Mouse (Mus musculus) liver, embryonic 13.5 days (tissue): ENCODE measurements around the gene Spata6. TPM values are rescaled to one million over a fixed set of nuclear protein-coding genes. Genes with fewer than 3 reads are reported as not detected.

Source experiments
- ATAC-seq: fragments of 200-750 bp; cut with Nextera tagmentation; 2 replicates; pipeline ENCODE4 v1.8.0; 2017; ENCODE audit warnings: low read depth, mild to moderate bottlenecking, moderate number of reproducible peaks, moderate library complexity
- DNase-seq: peaks from one replicate; pipeline ENCODE4 v3.0.0; 2022
- H3K27ac ChIP-seq: fragments of 300-500 bp; sonication (generic); 2 replicates; pipeline ENCODE4 v1.5.1; 2015; ENCODE audit warnings: moderate library complexity, mild to moderate bottlenecking, inconsistent platforms
- H3K27me3 ChIP-seq: fragments of 300-500 bp; sonication (generic); 2 replicates; pipeline ENCODE4 v1.6.1; 2015; ENCODE audit warnings: mild to moderate bottlenecking, inconsistent platforms
- H3K36me3 ChIP-seq: fragments of 300-500 bp; sonication (generic); 2 replicates; pipeline ENCODE4 v1.6.1; 2015; ENCODE audit warnings: mild to moderate bottlenecking, inconsistent platforms
- H3K4me1 ChIP-seq: fragments of 300-500 bp; sonication (generic); replicated peaks from 2 replicates; pipeline ENCODE4 v1.6.1; 2015; ENCODE audit warnings: inconsistent platforms
- H3K4me2 ChIP-seq: fragments of 300-500 bp; sonication (generic); 2 replicates; pipeline ENCODE4 v1.6.1; 2015; ENCODE audit warnings: inconsistent platforms, mild to moderate bottlenecking, moderate library complexity
- H3K4me3 ChIP-seq: fragments of 300-500 bp; sonication (generic); replicated peaks from 2 replicates; pipeline ENCODE4 v1.5.1; 2015; ENCODE audit warnings: mild to moderate bottlenecking, inconsistent platforms
- H3K9ac ChIP-seq: fragments of 300-500 bp; sonication (generic); 2 replicates; pipeline ENCODE4 v1.6.1; 2015; ENCODE audit warnings: mild to moderate bottlenecking, inconsistent platforms
- H3K9me3 ChIP-seq: fragments of 300-500 bp; sonication (generic); replicated peaks from 2 replicates; pipeline ENCODE4 v1.6.1; 2016; ENCODE audit warnings: inconsistent platforms
- WGBS: fragments of 180-500 bp; shearing (Covaris S2); methylation state at CpG from one replicate; pipeline ENCODE4 v1.1.7; 2015; ENCODE audit not compliant: insufficient replicate concordance; 5-methylcytosine and 5-hydroxymethylcytosine counted together
- polyA plus RNA-seq: library from polyadenylated mRNA; unstranded; fragments of >200 nt; fragmentation: Nextera tagmentation; extraction: Ambion mirVana; gene quantifications from 2 replicates; pipeline ENCODE4 v1.2.1, GENCODE M21; 2015

Gene Spata6
- 3.3 and 5.2 TPM in 2 replicates for polyA plus RNA-seq

DNA sequence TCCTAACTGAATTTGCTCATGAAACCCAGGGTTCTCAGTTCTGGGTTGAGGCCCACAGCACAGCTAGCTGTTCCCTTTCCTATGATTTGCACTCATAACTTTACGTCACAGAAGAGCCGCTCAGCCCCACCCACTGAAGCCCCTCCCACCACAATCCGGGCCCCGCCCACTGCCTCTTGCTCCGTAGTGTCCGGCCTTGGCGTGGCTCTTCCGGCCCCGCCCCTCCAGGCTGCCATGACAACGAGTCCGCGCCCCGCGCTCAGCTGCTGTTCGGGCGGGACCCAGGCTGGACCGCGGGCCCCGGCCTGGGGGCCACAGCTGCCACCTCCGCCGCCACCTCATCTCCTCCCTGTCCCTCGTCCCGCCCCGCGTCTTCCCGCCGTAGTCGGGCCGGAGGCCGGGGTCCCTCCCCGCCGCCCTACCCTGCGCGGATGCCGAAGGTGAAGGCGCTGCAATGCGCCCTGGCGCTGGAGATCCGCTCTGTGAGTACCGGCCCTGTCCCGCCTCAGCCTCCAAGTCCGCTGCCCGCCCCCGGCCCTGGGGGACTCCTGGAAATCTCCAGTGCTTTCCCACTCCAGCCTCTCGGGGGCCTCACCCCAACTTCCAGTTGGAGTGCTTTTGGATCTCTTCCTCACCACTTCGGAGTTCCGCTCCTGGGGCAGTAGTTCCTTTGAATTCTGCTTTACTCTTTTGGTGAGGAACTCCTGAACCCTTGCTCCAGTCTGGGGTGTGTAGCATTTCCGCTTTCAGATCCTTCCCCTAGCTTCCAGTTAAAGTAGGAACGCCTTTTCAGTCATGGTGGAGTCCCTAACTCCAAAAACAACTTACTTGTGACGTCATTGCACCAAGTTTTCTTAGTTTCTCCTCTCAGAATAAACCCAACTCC, at the start of gene Spata6:
Gene Spata6, plus strand, starts transcription at position 209 of the 886 bp plus-strand sequence.
- no peaks in the 10 kb centered on the region for H3K36me3 ChIP-seq
- DNase-seq (peak; percentile 76), ATAC-seq (peak; percentile 97)
- H3K4me3 ChIP-seq: peak within 1 kb of the TSS; percentile 73
- no peaks in the 10 kb centered on the region for H3K9me3 ChIP-seq
- no peaks in the 10 kb centered on the region for H3K27me3 ChIP-seq
- peak within 1 kb of the TSS; percentile 61 for H3K27ac ChIP-seq
- H3K4me1 ChIP-seq: peaks cover 17% of the 10 kb centered on the region
- peak within 1 kb of the TSS; percentile 85 for H3K4me2 ChIP-seq
- peak within 1 kb of the TSS; percentile 76 for H3K9ac ChIP-seq
- under 1% methylated on average over 50 of the region's 50 CpGs for WGBS

DNA sequence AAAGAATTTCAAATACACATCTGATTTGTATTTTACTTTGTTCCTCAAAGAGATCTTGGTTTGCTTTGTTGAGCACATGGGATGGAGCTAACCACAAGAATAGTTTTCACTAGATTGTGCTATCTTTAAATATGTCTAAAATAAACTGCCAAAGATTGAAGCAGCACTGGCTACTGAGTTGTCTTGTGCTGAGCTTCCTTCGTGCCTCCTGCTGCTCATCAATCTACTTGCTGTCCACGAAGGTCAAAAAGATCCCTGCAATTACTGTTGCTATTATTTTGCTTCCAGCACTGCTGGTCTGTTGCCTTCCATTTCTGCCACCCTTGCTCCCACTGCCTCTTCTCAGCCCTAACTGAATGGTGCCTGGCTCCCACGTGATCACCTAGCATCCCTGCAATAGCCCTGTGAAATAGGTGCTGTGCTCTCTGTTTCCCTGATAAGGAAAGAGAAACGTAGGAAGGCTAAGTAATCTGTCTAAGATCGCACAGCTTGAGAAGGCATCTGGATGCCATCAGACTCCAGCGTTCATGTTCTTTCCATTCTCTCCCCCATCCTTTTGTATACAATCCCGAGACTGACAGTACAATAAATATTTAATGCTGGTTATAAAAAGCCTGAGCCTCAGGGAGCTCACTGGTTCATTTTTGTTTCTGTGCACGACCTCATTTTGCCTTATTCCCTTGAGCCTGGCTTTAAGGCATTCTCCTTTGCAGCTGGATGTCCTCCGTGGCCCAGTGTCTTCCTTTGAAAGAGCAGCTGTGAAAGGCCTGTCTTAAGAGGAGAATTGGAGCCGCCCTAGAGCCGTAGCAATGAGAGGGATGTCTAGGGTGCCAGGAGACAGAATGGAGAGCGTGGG, 49.0 kb upstream of the Spata6 start:
- Histone ChIP-seq H3K36me3 (no peaks in the 10 kb centered on the region), H3K9ac (no peak overlapping the region), H3K9me3 (no peaks in the 10 kb centered on the region), H3K27me3 (no peaks in the 10 kb centered on the region), H3K27ac (no peak overlapping the region), H3K4me1 (peaks cover 18% of the 10 kb centered on the region), H3K4me3 (no peak overlapping the region), H3K4me2 (no peak overlapping the region)
- ATAC-seq (no peak), DNase-seq (no peak)
- WGBS: 43% methylated on average over 12 of the region's 12 CpGs

DNA sequence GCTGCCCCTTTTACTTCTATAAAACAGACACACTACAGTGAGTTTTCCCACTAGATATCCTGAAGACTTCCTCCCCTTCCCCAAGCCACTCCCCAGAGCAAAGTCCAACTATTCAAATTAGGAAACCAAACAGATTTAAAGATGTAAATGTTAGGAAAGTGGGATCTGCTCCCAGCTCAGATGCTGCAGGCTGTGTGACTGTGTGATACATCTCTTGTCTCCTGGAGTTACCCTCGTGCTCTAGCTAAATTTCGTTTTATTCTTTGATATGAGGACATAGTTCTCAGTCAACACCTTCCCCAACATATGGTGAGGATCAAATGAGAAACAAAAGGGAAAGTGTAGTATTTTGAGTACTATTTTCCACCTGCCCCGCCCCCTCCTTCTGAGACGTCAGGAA, 48.3 kb upstream of the Spata6 start:
- no peak for ATAC-seq

DNA sequence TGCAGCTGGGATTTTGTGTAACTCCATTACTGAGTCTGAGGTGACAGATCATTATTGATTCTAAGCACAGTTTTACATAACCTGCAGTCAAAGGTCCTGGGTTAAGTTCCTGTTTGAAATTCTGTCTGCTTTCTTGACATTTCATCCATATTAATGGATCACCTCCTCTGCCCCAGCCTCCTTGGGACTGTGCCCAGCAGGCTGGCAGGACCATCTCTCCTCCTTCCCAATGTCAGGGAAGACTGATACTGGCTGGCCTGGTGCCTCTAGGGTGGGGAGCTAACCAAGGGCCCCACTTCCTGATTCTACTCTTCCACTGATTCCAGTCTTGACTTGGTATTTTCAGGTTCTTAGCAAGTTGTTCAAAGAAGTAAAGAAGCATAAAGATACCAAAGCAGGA, 45.9 kb upstream of the Spata6 start:
- Histone ChIP-seq H3K9ac (no peak overlapping the region), H3K27ac (no peak overlapping the region), H3K4me1 (peaks cover 12% of the 10 kb centered on the region), H3K9me3 (no peaks in the 10 kb centered on the region), H3K4me3 (no peak overlapping the region), H3K4me2 (no peak overlapping the region), H3K36me3 (no peaks in the 10 kb centered on the region), H3K27me3 (no peaks in the 10 kb centered on the region)
- DNase-seq: no peak
- no peak for ATAC-seq

More for the DNA sequence above, 48.3 kb upstream of the Spata6 start:
- no peak overlapping the region for H3K27ac ChIP-seq
- 37% methylated on average over 4 of the region's 4 CpGs for WGBS
- H3K27me3 ChIP-seq: no peaks in the 10 kb centered on the region
- no peak overlapping the region for H3K9ac ChIP-seq
- DNase-seq: no peak
- no peaks in the 10 kb centered on the region for H3K9me3 ChIP-seq
- H3K4me2 ChIP-seq: no peak overlapping the region
- H3K4me3 ChIP-seq: no peak overlapping the region
- H3K4me1 ChIP-seq: peaks cover 18% of the 10 kb centered on the region
- H3K36me3 ChIP-seq: no peaks in the 10 kb centered on the region

DNA sequence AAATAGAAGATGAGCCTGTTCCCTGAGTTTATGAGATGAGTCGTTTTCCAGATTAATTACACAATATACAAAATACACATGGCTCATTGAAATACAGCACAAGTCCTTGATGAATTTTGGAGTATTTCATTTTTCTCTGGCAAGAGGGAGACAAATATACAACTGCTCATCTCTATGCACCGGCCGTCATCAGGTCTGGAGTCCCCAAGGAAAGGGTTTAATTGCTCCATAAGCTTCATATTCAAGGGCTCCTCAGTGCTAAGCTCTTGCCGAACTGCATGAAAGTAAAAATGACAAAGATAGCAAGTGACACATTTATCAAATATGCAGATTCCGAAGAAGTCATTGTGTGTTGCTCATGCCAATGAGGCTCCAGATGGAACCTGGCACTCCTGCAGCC, 37.9 kb upstream of the Spata6 start:
- no peak overlapping the region for H3K27ac ChIP-seq
- H3K4me2 ChIP-seq: no peak overlapping the region
- H3K36me3 ChIP-seq: no peaks in the 10 kb centered on the region
- no peak for DNase-seq
- WGBS: 64% methylated on average over 5 of the region's 5 CpGs
- no peak overlapping the region for H3K4me3 ChIP-seq
- no peak overlapping the region for H3K9ac ChIP-seq
- no peaks in the 10 kb centered on the region for H3K27me3 ChIP-seq
- ATAC-seq: no peak
- no peaks in the 10 kb centered on the region for H3K9me3 ChIP-seq
- no peaks in the 10 kb centered on the region for H3K4me1 ChIP-seq

DNA sequence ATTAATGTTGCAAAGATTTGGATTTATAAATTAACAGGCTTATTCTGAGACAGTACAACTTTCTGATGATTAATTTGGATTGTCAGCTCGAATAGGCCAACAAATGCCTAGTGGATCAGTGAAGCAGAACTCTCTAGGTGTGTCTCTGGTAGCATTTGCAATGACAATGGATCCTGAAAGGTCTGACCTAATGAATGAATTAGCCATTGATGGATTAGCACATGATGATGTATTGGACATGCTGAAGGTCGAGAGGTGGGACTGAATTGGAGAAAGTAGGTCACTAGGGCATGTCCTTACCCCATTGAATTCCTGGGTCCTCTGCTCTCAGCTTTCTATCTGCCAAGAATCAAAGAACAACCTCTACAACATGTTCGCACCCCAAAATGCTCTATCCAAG, 37.0 kb upstream of the Spata6 start:
- no peak overlapping the region for H3K9ac ChIP-seq
- H3K27ac ChIP-seq: no peak overlapping the region
- H3K27me3 ChIP-seq: no peaks in the 10 kb centered on the region
- DNase-seq (no peak), ATAC-seq (no peak)
- no peak overlapping the region for H3K4me2 ChIP-seq
- no peaks in the 10 kb centered on the region for H3K9me3 ChIP-seq
- WGBS: 48% methylated on average over 3 of the region's 3 CpGs
- no peaks in the 10 kb centered on the region for H3K36me3 ChIP-seq
- peaks cover 3% of the 10 kb centered on the region; the same call in 1 of the 2 replicates for H3K4me1 ChIP-seq
- no peak overlapping the region for H3K4me3 ChIP-seq

DNA sequence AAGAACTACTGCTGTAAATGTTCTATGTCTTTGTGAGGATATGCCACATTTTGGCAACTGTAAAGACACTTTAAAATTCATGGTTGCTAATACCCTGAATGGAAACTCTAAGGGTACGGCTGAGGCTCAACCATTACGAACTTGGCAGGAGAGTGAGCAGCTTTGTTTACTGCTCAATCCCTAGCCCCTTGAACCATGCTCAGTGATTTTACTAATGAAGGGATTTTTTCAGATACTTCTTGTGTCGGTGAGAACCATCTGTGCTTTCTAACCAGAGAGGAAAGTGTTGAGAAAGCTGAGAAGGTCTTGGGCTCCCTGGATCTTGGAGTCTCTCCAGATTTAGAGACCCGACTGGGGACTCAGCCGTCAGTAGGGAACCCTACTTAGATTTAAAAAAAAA, 35.9 kb upstream of the Spata6 start:
- Histone ChIP-seq H3K4me2 (no peak overlapping the region), H3K4me3 (no peak overlapping the region), H3K4me1 (peaks cover 3% of the 10 kb centered on the region; the same call in 1 of the 2 replicates), H3K27ac (no peak overlapping the region), H3K9me3 (no peaks in the 10 kb centered on the region), H3K27me3 (no peaks in the 10 kb centered on the region), H3K36me3 (no peaks in the 10 kb centered on the region), H3K9ac (no peak overlapping the region)
- ATAC-seq (no peak), DNase-seq (no peak)
- 64% methylated on average over 5 of the region's 5 CpGs for WGBS

DNA sequence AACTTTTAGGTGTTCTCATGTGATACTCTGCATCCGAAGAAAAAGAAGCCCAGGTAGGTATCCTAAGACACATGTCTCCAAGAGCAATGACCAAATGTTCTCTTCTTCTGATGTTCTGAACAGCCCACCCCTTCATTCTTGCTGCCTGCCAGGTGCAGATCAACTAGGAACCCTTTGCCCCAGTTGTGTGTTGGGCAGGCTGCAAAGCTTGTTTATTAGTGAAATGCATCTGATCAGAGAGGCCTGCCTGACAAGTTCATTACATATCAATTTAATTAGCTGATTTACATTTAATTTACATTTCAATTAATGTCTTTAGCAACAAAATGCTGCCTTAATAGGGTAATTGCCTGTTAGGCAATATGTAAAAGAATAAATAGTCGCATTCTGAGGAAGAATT, 33.8 kb upstream of the Spata6 start:
- WGBS: 70% methylated on average over 2 of the region's 2 CpGs
- Histone ChIP-seq H3K9me3 (no peaks in the 10 kb centered on the region), H3K4me3 (no peak overlapping the region), H3K27me3 (no peaks in the 10 kb centered on the region), H3K4me1 (peaks cover 3% of the 10 kb centered on the region; the same call in 1 of the 2 replicates), H3K36me3 (no peaks in the 10 kb centered on the region), H3K27ac (no peak overlapping the region), H3K4me2 (no peak overlapping the region), H3K9ac (no peak overlapping the region)
- DNase-seq (no peak), ATAC-seq (no peak)

DNA sequence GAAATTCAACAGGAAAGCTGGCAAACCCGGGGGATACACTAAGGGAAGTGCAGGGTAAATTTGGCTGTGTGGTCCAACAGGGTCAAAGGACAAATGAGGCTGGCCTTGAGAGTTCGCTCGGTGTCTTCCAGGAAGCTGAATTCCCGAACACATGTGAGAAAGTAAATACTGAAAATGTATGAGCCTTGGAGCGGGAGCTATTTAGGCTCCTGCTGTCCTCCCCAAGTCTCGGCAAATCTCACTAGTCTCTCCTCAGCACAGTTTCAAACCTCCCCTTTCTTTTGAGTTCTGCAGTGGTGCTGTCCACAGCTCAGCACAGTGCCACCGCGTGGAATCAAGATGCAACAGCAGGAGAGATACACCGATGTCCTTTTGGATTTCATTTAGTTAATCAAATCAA, 32.8 kb upstream of the Spata6 start:
- H3K4me2 ChIP-seq: peak overlapping the region; percentile 40
- no peaks in the 10 kb centered on the region for H3K9me3 ChIP-seq
- H3K27ac ChIP-seq: no peak overlapping the region
- 0 out of 2 replicates have a peak, but pooled peaks have one; percentile 36 for ATAC-seq
- no peaks in the 10 kb centered on the region for H3K36me3 ChIP-seq
- H3K27me3 ChIP-seq: no peaks in the 10 kb centered on the region
- H3K4me3 ChIP-seq: 0 out of 2 replicates have a peak overlapping the region, but pooled peaks have one; percentile 4
- peaks cover 3% of the 10 kb centered on the region; the same call in 1 of the 2 replicates for H3K4me1 ChIP-seq
- no peak overlapping the region for H3K9ac ChIP-seq
- no peak for DNase-seq
- 5% methylated on average over 9 of the region's 9 CpGs for WGBS

DNA sequence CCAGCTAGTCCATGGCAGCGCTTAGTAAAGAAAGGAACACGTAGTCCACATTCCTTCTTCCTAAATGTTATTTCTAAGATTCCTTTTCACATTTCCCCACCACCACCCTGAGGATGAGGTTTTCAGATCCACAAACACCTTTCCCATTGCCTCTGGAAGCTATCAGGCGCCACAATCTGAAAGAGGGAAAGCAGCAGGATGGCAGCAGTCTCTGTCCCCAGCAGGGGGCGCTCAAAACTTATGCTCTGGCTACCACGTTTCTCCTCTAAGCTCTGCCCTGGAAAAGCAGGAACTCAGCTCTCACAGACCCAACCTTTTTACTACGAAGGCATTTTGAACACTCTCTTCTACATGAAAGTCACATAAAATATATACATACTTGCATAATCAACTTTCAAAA, 32.2 kb upstream of the Spata6 start:
- 9% methylated on average over 6 of the region's 6 CpGs for WGBS
- no peak overlapping the region; the same call in 1 of the 2 replicates for H3K4me3 ChIP-seq

DNA sequence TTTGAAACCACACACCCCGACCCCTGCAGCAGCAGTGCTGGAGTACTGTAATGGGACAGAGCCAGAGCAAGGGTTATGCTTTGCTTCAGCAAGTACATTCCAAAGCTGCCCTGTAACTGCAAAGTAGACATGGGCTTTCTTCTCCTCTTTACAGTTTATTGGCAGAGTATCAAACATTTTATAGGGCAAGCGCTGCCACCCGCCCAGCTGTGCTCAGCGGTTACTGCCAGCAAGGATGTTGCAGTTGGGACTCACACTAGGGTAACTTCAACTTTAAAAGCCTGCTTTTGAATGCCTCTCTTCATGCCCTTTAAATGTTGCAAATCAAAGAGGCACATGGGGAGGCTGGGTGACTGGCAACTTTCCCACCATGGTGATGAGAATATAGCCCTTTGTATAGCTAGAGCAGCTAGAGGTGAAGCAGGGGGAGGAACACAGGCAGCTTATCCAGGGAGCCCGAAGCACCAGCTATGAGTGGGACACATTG, 28.7 kb upstream of the Spata6 start:
- ATAC-seq: no peak
- Histone ChIP-seq H3K27me3 (no peaks in the 10 kb centered on the region), H3K36me3 (no peaks in the 10 kb centered on the region), H3K4me2 (no peak overlapping the region), H3K9me3 (no peaks in the 10 kb centered on the region), H3K27ac (no peak overlapping the region), H3K9ac (no peak overlapping the region), H3K4me1 (peaks cover 3% of the 10 kb centered on the region; the same call in 1 of the 2 replicates), H3K4me3 (no peak overlapping the region)
- WGBS: 61% methylated on average over 5 of the region's 5 CpGs
- no peak for DNase-seq

More for the DNA sequence above, 32.2 kb upstream of the Spata6 start:
- no peaks in the 10 kb centered on the region for H3K27me3 ChIP-seq
- H3K27ac ChIP-seq: no peak overlapping the region
- DNase-seq (peak; percentile 34), ATAC-seq (no peak)
- no peaks in the 10 kb centered on the region for H3K9me3 ChIP-seq
- H3K36me3 ChIP-seq: no peaks in the 10 kb centered on the region
- H3K9ac ChIP-seq: no peak overlapping the region
- peak overlapping the region; percentile 40 for H3K4me2 ChIP-seq
- H3K4me1 ChIP-seq: peaks cover 3% of the 10 kb centered on the region; the same call in 1 of the 2 replicates
